Mouse (Mus musculus) limb, embryonic 11.5 days (tissue): ENCODE results near the gene Jak3. TPM values are rescaled to one million over a fixed set of nuclear protein-coding genes. Genes with fewer than 3 reads are reported as not detected.
"Not testable (repeated sequence)": the region's sequence is repeated elsewhere in the genome, so short reads cannot be mapped to it uniquely, and the experiment has no call there.

ENCODE experiments used
- ATAC-seq: fragments of 200-750 bp; cut with Nextera tagmentation; 2 replicates; pipeline ENCODE4 v1.8.0; 2017; ENCODE audit warnings: low read depth; ENCODE audit not compliant: insufficient number of reproducible peaks, low FRiP score, low TSS enrichment
- DNase-seq: peaks from one replicate; pipeline ENCODE4 v3.0.0-alpha.2; 2015; ENCODE audit warnings: low spot score
- H3K27ac ChIP-seq: fragments of 300-500 bp; sonication (generic); replicated peaks from 2 replicates; pipeline ENCODE4 v1.5.1; 2014; ENCODE audit warnings: low read depth, mild to moderate bottlenecking, low read length
- H3K27me3 ChIP-seq: fragments of 300-500 bp; sonication (generic); 2 replicates; pipeline ENCODE4 v1.6.1; 2014; ENCODE audit warnings: mild to moderate bottlenecking, low read length, mixed read lengths; ENCODE audit not compliant: control insufficient read depth, insufficient read depth
- H3K36me3 ChIP-seq: fragments of 300-500 bp; sonication (generic); 2 replicates; pipeline ENCODE4 v1.6.1; 2014; ENCODE audit warnings: mild to moderate bottlenecking, low read length, moderate library complexity, mixed read lengths; ENCODE audit not compliant: control insufficient read depth, insufficient read depth
- H3K4me1 ChIP-seq: fragments of 300-500 bp; sonication (generic); 2 replicates; pipeline ENCODE4 v1.6.1; 2014; ENCODE audit warnings: low read length, mixed read lengths; ENCODE audit not compliant: control insufficient read depth, insufficient read depth
- H3K4me2 ChIP-seq: fragments of 300-500 bp; sonication (generic); 2 replicates; pipeline ENCODE4 v1.6.1; 2014; ENCODE audit warnings: low read depth, mild to moderate bottlenecking, moderate library complexity; ENCODE audit not compliant: severe bottlenecking
- H3K4me3 ChIP-seq: fragments of 300-500 bp; sonication (generic); 2 replicates; pipeline ENCODE4 v1.5.1; 2014; ENCODE audit warnings: low read depth, low read length
- H3K9ac ChIP-seq: fragments of 300-500 bp; sonication (generic); 2 replicates; pipeline ENCODE4 v1.6.1; 2014; ENCODE audit warnings: mild to moderate bottlenecking, low read length
- H3K9me3 ChIP-seq: fragments of 300-500 bp; sonication (generic); 2 replicates; pipeline ENCODE4 v1.6.1; 2016; ENCODE audit warnings: low read length; ENCODE audit not compliant: control insufficient read depth
- WGBS: fragments of 180-500 bp; shearing (Covaris S2); extraction: QIAGEN DNeasy Blood & Tissue Kit; methylation state at CpG from one replicate; pipeline ENCODE4 v1.1.7; 2014; 5-methylcytosine and 5-hydroxymethylcytosine counted together
- polyA plus RNA-seq: library from polyadenylated mRNA; unstranded; fragments of >200 nt; fragmentation: Nextera tagmentation; extraction: Ambion mirVana; gene quantifications from 2 replicates; pipeline ENCODE4 v1.2.1, GENCODE M21; 2014

Jak3 gene
- polyA plus RNA-seq, 1 experiment from 2014 or later: 1.4 TPM

GRCm38 (mm10) chr8:71701414-71702086 is 25.5 kb downstream of the Jak3 start, which contains the start of gene B3gnt3:
Gene B3gnt3, minus strand, starts transcription at chr8:71701789.
- Histone ChIP-seq H3K27me3 (peaks cover 38% of the 10 kb centered on the region), H3K9me3 (no peaks in the 10 kb centered on the region), H3K4me3 (no peak within 1 kb of the TSS), H3K4me2 (no peak within 1 kb of the TSS; the same call in 1 of the 2 replicates), H3K4me1 (no peaks in the 10 kb centered on the region), H3K36me3 (no peaks in the 10 kb centered on the region), H3K27ac (no peak within 1 kb of the TSS), H3K9ac (0 out of 2 replicates have a peak within 1 kb of the TSS, but pooled peaks have one; percentile 17)
- DNase-seq (no peak), ATAC-seq (0 out of 2 replicates have a peak, but pooled peaks have one; percentile 8)
- WGBS: 18% methylated on average over 32 of the region's 34 CpGs

GRCm38 (mm10) chr8:71702087-71702432 is 26.0 kb downstream of the Jak3 start:
- no peak overlapping the region for H3K4me2 ChIP-seq
- no peak for DNase-seq
- no peak for ATAC-seq
- no peak overlapping the region for H3K27ac ChIP-seq
- no peak overlapping the region for H3K4me3 ChIP-seq
- WGBS: 29% methylated on average over 4 of the region's 4 CpGs
- no peak overlapping the region for H3K9ac ChIP-seq
- H3K36me3 ChIP-seq: no peaks in the 10 kb centered on the region
- peaks cover 36% of the 10 kb centered on the region for H3K27me3 ChIP-seq
- H3K4me1 ChIP-seq: no peaks in the 10 kb centered on the region
- no peaks in the 10 kb centered on the region for H3K9me3 ChIP-seq

- no peak overlapping the region for H3K4me2 ChIP-seq
- H3K9ac ChIP-seq: no peak overlapping the region
- no peak for DNase-seq
- 81% methylated on average over 3 of the region's 3 CpGs for WGBS
- H3K4me1 ChIP-seq: no peaks in the 10 kb centered on the region
- no peaks in the 10 kb centered on the region for H3K36me3 ChIP-seq
- H3K27ac ChIP-seq: no peak overlapping the region
- peaks cover 42% of the 10 kb centered on the region for H3K27me3 ChIP-seq
- H3K9me3 ChIP-seq: no peaks in the 10 kb centered on the region
- ATAC-seq: no peak
- H3K4me3 ChIP-seq: no peak overlapping the region
Measured at GRCm38 (mm10) chr8:71702923-71703322, 26.8 kb downstream of the Jak3 start.

- peaks cover 47% of the 10 kb centered on the region for H3K27me3 ChIP-seq
Measured at GRCm38 (mm10) chr8:71703400-71703799, 27.3 kb downstream of the Jak3 start.

GRCm38 (mm10) chr8:71707874-71708273 is 31.8 kb downstream of the Jak3 start:
- DNase-seq: no peak
- no peak overlapping the region for H3K4me2 ChIP-seq
- WGBS: 34% methylated on average over 8 of the region's 8 CpGs
- H3K9ac ChIP-seq: no peak overlapping the region
- no peaks in the 10 kb centered on the region for H3K36me3 ChIP-seq
- peaks cover 26% of the 10 kb centered on the region for H3K27me3 ChIP-seq
- H3K9me3 ChIP-seq: no peaks in the 10 kb centered on the region
- H3K4me1 ChIP-seq: no peaks in the 10 kb centered on the region
- ATAC-seq: no peak
- no peak overlapping the region for H3K4me3 ChIP-seq
- H3K27ac ChIP-seq: no peak overlapping the region

More at GRCm38 (mm10) chr8:71703400-71703799, 27.3 kb downstream of the Jak3 start:
- not testable (repeated sequence) for ATAC-seq, DNase-seq, H3K4me1 ChIP-seq, H3K4me3 ChIP-seq, H3K4me2 ChIP-seq, H3K27ac ChIP-seq, H3K9me3 ChIP-seq, H3K36me3 ChIP-seq, H3K9ac ChIP-seq

- Histone ChIP-seq H3K9me3 (no peaks in the 10 kb centered on the region), H3K4me1 (no peaks in the 10 kb centered on the region), H3K4me3 (0 out of 2 replicates have a peak overlapping the region, but pooled peaks have one; percentile 6), H3K4me2 (no peak overlapping the region), H3K9ac (no peak overlapping the region), H3K36me3 (no peaks in the 10 kb centered on the region), H3K27ac (no peak overlapping the region), H3K27me3 (peaks cover 23% of the 10 kb centered on the region)
- 42% methylated on average over 25 of the region's 25 CpGs for WGBS
- DNase-seq: no peak
- ATAC-seq: no peak
Measured at GRCm38 (mm10) chr8:71709134-71709799, 33.2 kb downstream of the Jak3 start.

GRCm38 (mm10) chr8:71709800-71710446 is 33.8 kb downstream of the Jak3 start:
- H3K9ac ChIP-seq: no peak overlapping the region
- no peaks in the 10 kb centered on the region for H3K36me3 ChIP-seq
- WGBS: 22% methylated on average over 25 of the region's 25 CpGs
- H3K4me3 ChIP-seq: no peak overlapping the region
- H3K4me1 ChIP-seq: no peaks in the 10 kb centered on the region
- ATAC-seq (peak; percentile 59; the same call in 1 of the 2 replicates), DNase-seq (peak; percentile 93)
- H3K27me3 ChIP-seq: peaks cover 23% of the 10 kb centered on the region
- H3K4me2 ChIP-seq: no peak overlapping the region
- no peak overlapping the region for H3K27ac ChIP-seq
- H3K9me3 ChIP-seq: no peaks in the 10 kb centered on the region

GRCm38 (mm10) chr8:71711574-71711973 is 35.5 kb downstream of the Jak3 start:
- no peak for DNase-seq
- Histone ChIP-seq H3K9ac (no peak overlapping the region), H3K4me3 (no peak overlapping the region), H3K27ac (no peak overlapping the region), H3K36me3 (no peaks in the 10 kb centered on the region), H3K27me3 (peaks cover 23% of the 10 kb centered on the region), H3K9me3 (no peaks in the 10 kb centered on the region), H3K4me1 (peaks cover 2% of the 10 kb centered on the region; the same call in 1 of the 2 replicates), H3K4me2 (no peak overlapping the region)
- WGBS: 63% methylated on average over 2 of the region's 2 CpGs
- ATAC-seq: no peak
